Mouse (Mus musculus): ENCODE results near the gene Gm28047.

- no peak for TF ChIP-seq EP300 (IDR thresholded peaks at IDR 0.05; ENCODE audit: low read depth)
- no peak for TF ChIP-seq CTCF (IDR thresholded peaks at IDR 0.05; ENCODE audit: low read depth)
Observed at GRCm38 (mm10) chr15:102505770-102506463, 119.0 kb downstream of the Gm28047 start.
